35 mouse cellular contexts compared by ENCODE assay signal in the genomic region with DNA sequence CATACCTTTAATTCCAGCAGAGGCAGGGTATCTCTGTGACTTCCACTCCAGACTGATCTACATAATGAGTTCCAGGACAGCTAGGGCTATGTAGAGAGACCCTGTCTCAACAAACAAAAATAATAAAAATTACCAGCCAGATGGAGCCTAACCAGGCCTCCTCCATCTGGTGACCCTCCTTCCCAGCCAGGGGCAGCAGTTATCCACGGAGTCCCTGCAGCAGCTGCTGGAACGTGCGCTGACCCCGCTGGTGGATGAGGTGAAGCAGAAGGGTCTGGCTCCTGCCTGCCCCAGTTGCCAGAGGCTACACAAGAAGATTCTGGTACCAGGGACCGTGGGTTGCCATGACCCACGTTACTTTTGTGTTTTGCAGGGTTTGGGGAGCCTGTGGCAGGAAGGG. TPM values are rescaled to one million over a fixed set of nuclear protein-coding genes. Genes with fewer than 3 reads are reported as not detected.
A peak's percentile ranks its signal among the peaks of the same experiment; 100 is the strongest.
DNase-seq lines count a peak whose midpoint lies in the region; ATAC-seq lines count a peak whose summit lies in the region.
"Had no signal": no experiment of that assay in that cellular context is flagged by ENCODE, and none has a peak within 500 bp of the region (broad histone marks: within the 10 kb centered on the region; RNA-seq: fewer than 3 reads in every experiment).

No protein-coding gene starts in this region.

- no peak overlapping the region for H3K9ac ChIP-seq in midbrain, embryonic 16.5 days (ENCODE audit: low read depth, low read length)
- H3K9ac ChIP-seq: forebrain, embryonic 12.5 days; heart, embryonic 12.5 days; limb, embryonic 15.5 days; liver, embryonic 13.5 days; stomach, embryonic 15.5 days had no signal

- intact Hi-C loops in heart, postnatal 36 days (cut with DNase I): loop anchor here (5.0 kb wide), 1 partner anchor 234 kb away; no protein-coding TSS in a partner anchor

- no peak for ATAC-seq in midbrain, embryonic 16.5 days
- ATAC-seq: activated CD4-positive, CD25-positive, alpha-beta regulatory T cell, adult 4 months; lung, postnatal 0 days had no signal

- peaks cover 28% of the 10 kb centered on the region for H3K4me1 ChIP-seq in midbrain, embryonic 10.5 days
- no peaks in the 10 kb centered on the region; the same call in 1 of the 2 replicates for H3K4me1 ChIP-seq in midbrain, embryonic 16.5 days (ENCODE audit: control insufficient read depth, insufficient read depth, low read length)

- peaks cover 22% of the 10 kb centered on the region for H3K36me3 ChIP-seq in midbrain, embryonic 10.5 days
- H3K36me3 ChIP-seq in midbrain, embryonic 16.5 days (ENCODE audit: control insufficient read depth, insufficient read depth, low read length): peaks cover 7% of the 10 kb centered on the region
- H3K36me3 ChIP-seq: liver, embryonic 13.5 days; stomach, embryonic 15.5 days had no signal

- WGBS in midbrain, embryonic 10.5 days: 75% methylated on average over 6 of the region's 6 CpGs
- WGBS in midbrain, embryonic 16.5 days: 56% methylated on average over 6 of the region's 6 CpGs

- no peaks in the 10 kb centered on the region for H3K9me3 ChIP-seq in midbrain, embryonic 10.5 days (replicated peaks)
- no peaks in the 10 kb centered on the region for H3K9me3 ChIP-seq in midbrain, embryonic 16.5 days (replicated peaks; ENCODE audit: control insufficient read depth, low read length, poor library complexity, severe bottlenecking)
- H3K9me3 ChIP-seq: forebrain, embryonic 12.5 days; heart, embryonic 12.5 days; limb, embryonic 15.5 days; liver, embryonic 13.5 days; stomach, embryonic 15.5 days had no signal

- H3K27ac ChIP-seq in midbrain, embryonic 10.5 days (replicated peaks): 0 out of 2 replicates have a peak overlapping the region, but pooled peaks have one; percentile 25
- no peak overlapping the region for H3K27ac ChIP-seq in midbrain, embryonic 16.5 days (ENCODE audit: low read length)
- H3K27ac ChIP-seq: forebrain, embryonic 12.5 days; limb, embryonic 15.5 days; liver, embryonic 13.5 days; macrophage; stomach, embryonic 15.5 days had no signal

- H3K4me3 ChIP-seq in midbrain, embryonic 10.5 days: no peak overlapping the region
- H3K4me3 ChIP-seq in midbrain, embryonic 16.5 days (ENCODE audit: low read depth, low read length): no peak overlapping the region
- H3K4me3 ChIP-seq: erythroblast, embryonic 14.5 days; forebrain, embryonic 12.5 days; heart, adult 2 months; heart, embryonic 12.5 days; limb, embryonic 15.5 days; liver, embryonic 13.5 days; stomach, embryonic 15.5 days had no signal

- DNase-seq in adrenal gland, adult (ENCODE audit: inconsistent age in 2 of 2, low spot score in 1 of 2): peak; percentile 13 to 20
- no peak for DNase-seq in adrenal gland, postnatal 10 days
- DNase-seq in heart, adult 11 months: peak; percentile 83
- DNase-seq in heart, postnatal 36 days: no peak
- no peak for DNase-seq in midbrain, embryonic 10.5 days (ENCODE audit: low spot score)
- peak; percentile 47 for DNase-seq in testis, postnatal 10 days (ENCODE audit: low spot score)
- DNase-seq in testis, postnatal 14 days (ENCODE audit: low spot score): no peak
- DNase-seq: adrenal gland, adult 8-10 months; cerebellum, adult 9-10 months; gastrocnemius, postnatal 36 days; heart, adult 2 months; layer of hippocampus, postnatal 36 days; left cerebral cortex, postnatal 4 days; liver, embryonic 13.5 days; lung, adult 18-20 months; right cerebral cortex, postnatal 14 days; thymus, adult 18-20 months; thymus, postnatal 25 days had no signal

- H3K27me3 ChIP-seq in midbrain, embryonic 10.5 days (ENCODE audit: low read depth, poor library complexity, severe bottlenecking): peaks cover 21% of the 10 kb centered on the region
- peaks cover 6% of the 10 kb centered on the region for H3K27me3 ChIP-seq in midbrain, embryonic 16.5 days (ENCODE audit: control insufficient read depth, insufficient read depth, low read depth, low read length)

- H3K4me2 ChIP-seq in midbrain, embryonic 16.5 days (ENCODE audit: low read length): no peak overlapping the region
- H3K4me2 ChIP-seq: forebrain, embryonic 12.5 days; heart, embryonic 12.5 days; limb, embryonic 15.5 days; liver, embryonic 13.5 days; stomach, embryonic 15.5 days had no signal

RNA-seq across cellular contexts. Expression of a gene that starts 13.3 kb away (rescaled TPM):
- total RNA-seq in adrenal gland, postnatal 10 days (2021): not detected
- not detected for total RNA-seq in heart, postnatal 36 days (2021)
- polyA plus RNA-seq in midbrain, embryonic 10.5 days (2016; fragmentation: Nextera tagmentation; extraction: Ambion mirVana): 0.11 and 0.14 TPM in 2 replicates
- 0.10 and 0.25 TPM in 2 replicates for polyA plus RNA-seq in midbrain, embryonic 16.5 days (2015; fragmentation: Nextera tagmentation; extraction: Ambion mirVana)
- total RNA-seq: adrenal gland, adult 8-10 months; CH12.LX; gastrocnemius, postnatal 36 days; heart, adult 2 months; hematopoietic stem cell, adult 5-6 weeks; left cerebral cortex, postnatal 4 days; megakaryocyte-erythroid progenitor cell, adult 5-6 weeks; monocyte, adult 5-6 weeks had no signal
- polyA plus RNA-seq: activated CD4-positive, CD25-positive, alpha-beta regulatory T cell, adult 4 months; embryonic facial prominence, embryonic 14.5 days; erythroblast, embryonic 14.5 days; heart, embryonic 12.5 days; intestine, embryonic 14.5 days; large intestine, adult 2 months; macrophage; small intestine, adult 2 months had no signal

RNA-seq across cellular contexts. Expression of a gene that starts 18.4 kb away (rescaled TPM):
- 10 to 100 TPM in 1 of 2 experiments, 1 to 10 TPM in 1; 9.8 to 15.3 TPM for total RNA-seq in adrenal gland, postnatal 10 days (2021)
- total RNA-seq in heart, postnatal 36 days (2021): 1 to 10 TPM; 1.4 to 2.1 TPM
- polyA plus RNA-seq in midbrain, embryonic 10.5 days (2016; fragmentation: Nextera tagmentation; extraction: Ambion mirVana): 22.3 and 26.8 TPM in 2 replicates
- 58.4 and 63.1 TPM in 2 replicates for polyA plus RNA-seq in midbrain, embryonic 16.5 days (2015; fragmentation: Nextera tagmentation; extraction: Ambion mirVana)
- total RNA-seq: monocyte, adult 5-6 weeks had no signal
- polyA plus RNA-seq: macrophage had no signal

RNA-seq across cellular contexts. Expression of a gene that starts 27.0 kb away (rescaled TPM):
- 10 to 100 TPM; 83.6 to 93.2 TPM for total RNA-seq in adrenal gland, postnatal 10 days (2021)
- 10 to 100 TPM; 69.8 to 72.0 TPM for total RNA-seq in heart, postnatal 36 days (2021)
- polyA plus RNA-seq in midbrain, embryonic 10.5 days (2016; fragmentation: Nextera tagmentation; extraction: Ambion mirVana): 74.2 and 77.0 TPM in 2 replicates
- polyA plus RNA-seq in midbrain, embryonic 16.5 days (2015; fragmentation: Nextera tagmentation; extraction: Ambion mirVana): 122 and 136 TPM in 2 replicates

RNA-seq across cellular contexts. Expression of a gene that starts 30.1 kb away (rescaled TPM):
- 100 to 1,000 TPM; 254 to 258 TPM for total RNA-seq in adrenal gland, postnatal 10 days (2021)
- 100 to 1,000 TPM; 104 to 107 TPM for total RNA-seq in heart, postnatal 36 days (2021)
- 908 and 945 TPM in 2 replicates for polyA plus RNA-seq in midbrain, embryonic 10.5 days (2016; fragmentation: Nextera tagmentation; extraction: Ambion mirVana)
- polyA plus RNA-seq in midbrain, embryonic 16.5 days (2015; fragmentation: Nextera tagmentation; extraction: Ambion mirVana): 671 and 697 TPM in 2 replicates

RNA-seq across cellular contexts. Expression of a gene that starts 41.2 kb away (rescaled TPM):
- 10 to 100 TPM; 80.3 to 89.6 TPM for total RNA-seq in adrenal gland, postnatal 10 days (2021)
- total RNA-seq in heart, postnatal 36 days (2021): 10 to 100 TPM; 27.3 to 31.7 TPM
- polyA plus RNA-seq in midbrain, embryonic 10.5 days (2016; fragmentation: Nextera tagmentation; extraction: Ambion mirVana): 69.5 and 71.2 TPM in 2 replicates
- 52.3 and 53.6 TPM in 2 replicates for polyA plus RNA-seq in midbrain, embryonic 16.5 days (2015; fragmentation: Nextera tagmentation; extraction: Ambion mirVana)

Comparison
In these comparisons a context has a peak if more than half of its experiments do, and no peak if none do; other contexts are left out.
1. DNase-seq: peak in adrenal gland, adult (2 of 2), heart, adult 11 months (single experiment) and testis, postnatal 10 days (single experiment); none in adrenal gland, postnatal 10 days (single experiment), heart, postnatal 36 days (0 of 2), midbrain, embryonic 10.5 days (single experiment) and testis, postnatal 14 days (single experiment).